Mouse (Mus musculus) brain, embryonic 14.5 days (tissue): ENCODE measurements at regions not wholly inside any gene's neighbourhood (a gene's known extent, or its start where the extent isn't known, plus 50 kb on each side); places are given as distances from the start of the nearest gene placed in this dataset.

Experiments
- CTCF ChIP-seq: fragments of 200-500 bp; IDR thresholded peaks from 2 replicates; pipeline ENCODE4 v1.5.1; 2012; ENCODE audit warnings: inconsistent platforms, mild to moderate bottlenecking, moderate library complexity, borderline replicate concordance; ENCODE audit not compliant: insufficient read depth, insufficient read length; ENCODE audit errors: extremely low read depth
- POLR2A ChIP-seq: fragments of 200-500 bp; IDR thresholded peaks from 2 replicates; pipeline ENCODE4 v1.6.1; 2012; ENCODE audit warnings: mild to moderate bottlenecking, inconsistent platforms, borderline replicate concordance; ENCODE audit not compliant: poor library complexity, insufficient read depth, insufficient read length, severe bottlenecking; ENCODE audit errors: extremely low read depth

DNA sequence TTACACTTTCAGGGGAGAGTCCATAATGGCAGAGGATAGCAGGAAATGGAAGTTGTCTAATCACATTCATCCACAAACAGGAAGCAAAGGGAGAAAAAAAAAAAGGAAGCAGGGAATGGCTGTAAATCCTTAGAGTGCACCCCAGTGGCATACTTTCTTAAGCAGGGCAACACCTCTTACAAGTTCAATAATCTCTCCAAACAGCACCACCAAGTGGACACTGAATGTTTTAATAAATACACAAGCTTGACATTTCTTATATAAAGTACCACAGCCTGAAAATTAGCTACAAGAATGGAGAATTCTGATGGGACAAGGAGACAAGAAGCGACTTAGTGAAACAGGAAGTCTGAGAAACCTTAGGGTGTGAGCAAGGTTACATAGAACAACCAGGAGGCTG lies 849.5 kb upstream of the Chrm3 start:
- TF ChIP-seq CTCF (no peak), POLR2A (no peak)
